Mouse (Mus musculus) thymus, adult 2 months (tissue): ENCODE measurements around the gene Gmpr2.

ENCODE experiments used
- CTCF ChIP-seq: fragments of 200-500 bp; IDR thresholded peaks from 2 replicates; pipeline ENCODE4 v1.5.1; 2012; ENCODE audit warnings: mild to moderate bottlenecking, control low read depth, low read length, moderate library complexity, borderline replicate concordance; ENCODE audit not compliant: control insufficient read depth, poor library complexity, insufficient read depth; ENCODE audit errors: extremely low read depth
- POLR2A ChIP-seq: fragments of 200-500 bp; IDR thresholded peaks from 2 replicates; pipeline ENCODE4 v1.6.1; 2012; ENCODE audit warnings: mild to moderate bottlenecking, low read length, control low read depth, moderate library complexity; ENCODE audit not compliant: control insufficient read depth, poor library complexity, insufficient read depth; ENCODE audit errors: extremely low read depth

GRCm38 (mm10) chr14:55682118-55682493, 10.4 kb downstream of the Gmpr2 start:
- TF ChIP-seq CTCF, result no peak
- TF ChIP-seq POLR2A, result no peak
